Mouse (Mus musculus) R1 (cell line): Measurements from ENCODE around the gene Bhlha9.
A peak's percentile ranks its signal among the peaks of the same experiment; 100 is the strongest.
"Not testable (repeated sequence)": the region's sequence is repeated elsewhere in the genome, so short reads cannot be mapped to it uniquely, and the experiment has no call there.

Experiments used
- DNase-seq: peaks from one replicate; pipeline ENCODE4 v3.0.0-alpha.2; 2018; ENCODE audit warnings: low read depth, low spot score

The Bhlha9 gene

GRCm38 (mm10) chr11:76661790-76662468 lies 10.3 kb upstream of the Bhlha9 start:
- peak; percentile 36 for DNase-seq

- peak; percentile 31 for DNase-seq
These were observed 6.1 kb upstream of the Bhlha9 start for GRCm38 (mm10) chr11:76666002-76666649.

- DNase-seq, result no peak
These were observed 4.5 kb upstream of the Bhlha9 start for GRCm38 (mm10) chr11:76667807-76668206.

- DNase-seq, result peak; percentile 61
These were observed 503 bp downstream of the Bhlha9 start for GRCm38 (mm10) chr11:76672561-76673384.

GRCm38 (mm10) chr11:76674199-76674598 lies 1.9 kb downstream of the Bhlha9 start:
- no peak for DNase-seq

- DNase-seq, result peak; percentile 48
These were observed 2.4 kb downstream of the Bhlha9 start for GRCm38 (mm10) chr11:76674704-76675103.

- not testable (repeated sequence) for DNase-seq
These were observed 7.2 kb downstream of the Bhlha9 start, which contains the start of gene Trarg1 for GRCm38 (mm10) chr11:76679508-76679907. Gene Trarg1 (plus strand): TSS chr11:76679808.

- no peak for DNase-seq
These were observed 13.3 kb downstream of the Bhlha9 start for GRCm38 (mm10) chr11:76685604-76686003.

GRCm38 (mm10) chr11:76692096-76692495 lies 19.8 kb downstream of the Bhlha9 start:
- DNase-seq, result no peak

- DNase-seq, result peak; percentile 93
These were observed 23.5 kb downstream of the Bhlha9 start for GRCm38 (mm10) chr11:76695810-76696209.

GRCm38 (mm10) chr11:76699626-76700025 lies 27.4 kb downstream of the Bhlha9 start:
- no peak for DNase-seq

GRCm38 (mm10) chr11:76707656-76708055 lies 35.4 kb downstream of the Bhlha9 start:
- DNase-seq, result no peak

- DNase-seq, result no peak
These were observed 35.8 kb downstream of the Bhlha9 start for GRCm38 (mm10) chr11:76708066-76708465.

- no peak for DNase-seq
These were observed 36.6 kb downstream of the Bhlha9 start for GRCm38 (mm10) chr11:76708881-76709280.

GRCm38 (mm10) chr11:76709625-76710452 lies 37.6 kb downstream of the Bhlha9 start:
- peak; percentile 55 for DNase-seq

GRCm38 (mm10) chr11:76717000-76717399 lies 44.7 kb downstream of the Bhlha9 start:
- no peak for DNase-seq
